Mouse (Mus musculus) heart, postnatal 14 days (tissue): ENCODE measurements around the gene Rassf10. TPM values are rescaled to one million over a fixed set of nuclear protein-coding genes. Genes with fewer than 3 reads are reported as not detected.
A peak's percentile ranks its signal among the peaks of the same experiment; 100 is the strongest.

ENCODE experiments used
- DNase-seq, 2 experiments: peaks; one replicate each; pipeline ENCODE4 v3.0.0; 2021 to 2022
- intact Hi-C: fragments of 180-260 bp; cut with DNase I; formaldehyde crosslinking; loops from one replicate; pipeline ENCODE4 v1.15.1; 2025
- total RNA-seq, 2 experiments: library from RNA; stranded (reverse); gene quantifications; 2 replicates each; pipeline ENCODE4 v1.2.3; 2021

The Rassf10 gene
- total RNA-seq, 2 experiments from 2014 or later: 1.3 to 1.8 TPM

GRCm38 (mm10) chr7:112955103-112955827 is 1.5 kb downstream of the Rassf10 start:
- intact Hi-C loops: loop anchor here (5.0 kb wide), 1 partner anchor 102 kb away; no protein-coding TSS in a partner anchor
- DNase-seq: peak; percentile 25 to 45

- intact Hi-C loops: loop anchor here (5.0 kb wide), 1 partner anchor 101 kb away; no protein-coding TSS in a partner anchor
- no peak for DNase-seq
Observed at GRCm38 (mm10) chr7:112955955-112956354, 2.2 kb downstream of the Rassf10 start.

GRCm38 (mm10) chr7:112956961-112957360 is 3.2 kb downstream of the Rassf10 start:
- intact Hi-C loops: loop anchor here (5.0 kb wide), 1 partner anchor 100 kb away; no protein-coding TSS in a partner anchor

GRCm38 (mm10) chr7:112957630-112958029 is 3.9 kb downstream of the Rassf10 start:
- intact Hi-C loops: loop anchor here (5.0 kb wide), 1 partner anchor 100 kb away; no protein-coding TSS in a partner anchor
- no peak for DNase-seq

More at GRCm38 (mm10) chr7:112956961-112957360, 3.2 kb downstream of the Rassf10 start:
- peak; percentile 4 to 5 for DNase-seq

- intact Hi-C loops: no loop called here
- DNase-seq: no peak
Observed at GRCm38 (mm10) chr7:112966382-112966781, 12.6 kb downstream of the Rassf10 start.

GRCm38 (mm10) chr7:112966786-112967185 is 13.0 kb downstream of the Rassf10 start:
- intact Hi-C loops: no loop called here
- no peak for DNase-seq

GRCm38 (mm10) chr7:112983316-112983715 is 29.6 kb downstream of the Rassf10 start:
- intact Hi-C loops: no loop called here

GRCm38 (mm10) chr7:112984704-112985577 is 31.2 kb downstream of the Rassf10 start:
- intact Hi-C loops: no loop called here
- peak; percentile 2 to 3 for DNase-seq

More at GRCm38 (mm10) chr7:112983316-112983715, 29.6 kb downstream of the Rassf10 start:
- no peak for DNase-seq

GRCm38 (mm10) chr7:112985578-112985949 is 31.8 kb downstream of the Rassf10 start:
- DNase-seq: no peak
- intact Hi-C loops: no loop called here

- intact Hi-C loops: no loop called here
- DNase-seq: no peak
Observed at GRCm38 (mm10) chr7:112992928-112993327, 39.2 kb downstream of the Rassf10 start.

- intact Hi-C loops: no loop called here
- DNase-seq: no peak
Observed at GRCm38 (mm10) chr7:113003565-113004255, 49.9 kb downstream of the Rassf10 start.

GRCm38 (mm10) chr7:113005726-113006125 is 52.0 kb downstream of the Rassf10 start:
- DNase-seq: no peak
- intact Hi-C loops: no loop called here
